Mouse (Mus musculus) megakaryocyte, embryonic 14.5 days (primary cell): ENCODE results near the gene Tbc1d8.

Source experiments
- FLI1 ChIP-seq: IDR thresholded peaks from 2 replicates; pipeline ENCODE4 v1.6.1; 2012; ENCODE audit warnings: low read length, inconsistent platforms, mixed read lengths
- GATA1 ChIP-seq: IDR thresholded peaks from 3 replicates; pipeline ENCODE4 v1.6.1; 2012; ENCODE audit warnings: mixed read lengths, low read length, inconsistent platforms, borderline replicate concordance

DNA sequence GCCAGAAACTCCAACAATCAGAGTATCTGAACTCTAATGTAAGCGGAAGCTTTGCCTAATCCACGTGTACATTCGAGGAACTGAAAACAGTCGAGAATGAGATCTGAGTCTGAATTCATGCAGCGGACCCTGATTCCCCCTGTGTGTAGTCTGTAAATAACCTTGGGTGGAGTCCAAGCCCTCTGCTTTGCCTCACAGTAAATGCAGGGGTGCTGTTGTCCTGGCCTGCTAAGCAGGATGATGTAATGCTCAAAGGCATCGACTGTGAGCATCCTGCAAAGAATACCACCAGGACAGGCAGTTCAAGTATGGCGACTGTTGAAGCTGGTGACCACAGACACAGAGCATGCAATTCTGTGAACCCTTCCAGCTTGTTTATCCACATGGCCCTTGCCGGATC, 34.8 kb downstream of the Tbc1d8 start:
- no peak for TF ChIP-seq FLI1
- no peak for TF ChIP-seq GATA1
